Comparison of ENCODE assay signal across 21 mouse cellular contexts in the genomic region with DNA sequence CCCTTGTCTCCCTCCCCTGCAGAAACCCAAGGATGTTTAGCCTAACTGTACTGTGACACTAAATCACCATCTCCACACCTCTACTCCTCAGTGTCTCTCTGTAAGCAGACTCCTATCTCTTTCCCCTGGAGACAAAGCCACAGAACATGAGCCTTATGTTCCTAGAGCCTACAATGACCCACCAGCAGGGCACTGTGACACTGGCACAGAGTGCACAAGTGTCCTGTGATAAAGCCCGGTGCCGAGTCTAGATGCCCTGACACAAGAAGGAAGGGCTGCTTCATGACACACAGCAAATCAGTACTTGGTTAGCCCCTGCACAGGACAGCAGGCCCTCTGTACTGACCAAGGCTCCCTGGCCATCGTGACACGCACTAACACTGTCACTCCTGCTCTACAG.
DNase-seq lines count a peak whose midpoint lies in the region; ATAC-seq and TF ChIP-seq lines count a peak whose summit lies in the region.
"Had no signal": no experiment of that assay in that cellular context is flagged by ENCODE, and none has a peak within 500 bp of the region (broad histone marks: within the 10 kb centered on the region; RNA-seq: fewer than 3 reads in every experiment).

No protein-coding gene starts in this region.

- H3K9me3 ChIP-seq in midbrain, embryonic 10.5 days (replicated peaks): no peaks in the 10 kb centered on the region
- no peaks in the 10 kb centered on the region for H3K9me3 ChIP-seq in midbrain, postnatal 0 days (ENCODE audit: low read length)
- H3K9me3 ChIP-seq: embryonic facial prominence, embryonic 13.5 days; embryonic facial prominence, embryonic 15.5 days had no signal

- 96% methylated on average over 4 of the region's 4 CpGs for WGBS in midbrain, embryonic 10.5 days
- 90% methylated on average over 4 of the region's 4 CpGs for WGBS in midbrain, postnatal 0 days

- TF ChIP-seq CTCF in midbrain, postnatal 0 days (IDR thresholded peaks at IDR 0.05): no peak

- peak overlapping the region; percentile 42 for H3K27ac ChIP-seq in midbrain, embryonic 10.5 days (replicated peaks)
- no peak overlapping the region for H3K27ac ChIP-seq in midbrain, postnatal 0 days (ENCODE audit: low read depth, low read length)
- H3K27ac ChIP-seq: embryonic facial prominence, embryonic 13.5 days; embryonic facial prominence, embryonic 15.5 days had no signal

- intact Hi-C loops in heart, postnatal 14 days (cut with DNase I): no loop called here

- no peak overlapping the region for H3K9ac ChIP-seq in midbrain, postnatal 0 days (replicated peaks; ENCODE audit: low read length, poor library complexity, severe bottlenecking)
- H3K9ac ChIP-seq: embryonic facial prominence, embryonic 13.5 days; embryonic facial prominence, embryonic 15.5 days had no signal

- peaks cover 28% of the 10 kb centered on the region for H3K4me1 ChIP-seq in midbrain, embryonic 10.5 days
- H3K4me1 ChIP-seq in midbrain, postnatal 0 days (ENCODE audit: insufficient read depth, low read length): no peaks in the 10 kb centered on the region

- DNase-seq in heart, adult 11 months: peak; percentile 77
- DNase-seq in heart, postnatal 14 days: no peak
- DNase-seq in midbrain, embryonic 10.5 days (ENCODE audit: low spot score): no peak
- DNase-seq in midbrain, postnatal 0 days (ENCODE audit: low spot score): no peak
- DNase-seq in ovary, postnatal 36 days (ENCODE audit: low spot score): peak; percentile 54
- DNase-seq in ovary, postnatal 10 days (ENCODE audit: low spot score): no peak
- DNase-seq: adrenal gland, adult 2 months; adrenal gland, postnatal 10 days; adrenal gland, postnatal 25 days; cerebellum, adult 11 months; cerebellum, adult 18-20 months; cerebellum, adult 8-10 months; cerebellum, adult 9-11 months; cerebellum, postnatal 14 days; cerebellum, postnatal 36 days; embryo, embryonic 11 days had no signal

- H3K27me3 ChIP-seq in midbrain, embryonic 10.5 days (ENCODE audit: low read depth, poor library complexity, severe bottlenecking): 0 out of 2 replicates have a peak, but pooled peaks cover 6% of the 10 kb centered on the region
- H3K27me3 ChIP-seq in midbrain, postnatal 0 days (ENCODE audit: insufficient read depth, low read length): no peaks in the 10 kb centered on the region
- H3K27me3 ChIP-seq: embryonic facial prominence, embryonic 13.5 days; embryonic facial prominence, embryonic 15.5 days had no signal

- no peak overlapping the region for H3K4me2 ChIP-seq in midbrain, postnatal 0 days (ENCODE audit: low read depth, low read length, poor library complexity, severe bottlenecking)
- H3K4me2 ChIP-seq: embryonic facial prominence, embryonic 13.5 days; embryonic facial prominence, embryonic 15.5 days had no signal

- H3K4me3 ChIP-seq in midbrain, embryonic 10.5 days: no peak overlapping the region
- no peak overlapping the region for H3K4me3 ChIP-seq in midbrain, postnatal 0 days (ENCODE audit: low read depth, low read length)
- H3K4me3 ChIP-seq: embryonic facial prominence, embryonic 13.5 days; embryonic facial prominence, embryonic 15.5 days; erythroblast, embryonic 14.5 days had no signal

- H3K36me3 ChIP-seq in midbrain, embryonic 10.5 days: no peaks in the 10 kb centered on the region
- no peaks in the 10 kb centered on the region for H3K36me3 ChIP-seq in midbrain, postnatal 0 days (ENCODE audit: insufficient read depth, low read length)
- H3K36me3 ChIP-seq: embryonic facial prominence, embryonic 13.5 days; embryonic facial prominence, embryonic 15.5 days had no signal

- ATAC-seq in midbrain, postnatal 0 days (ENCODE audit: low FRiP score): no peak
- ATAC-seq: forebrain, embryonic 14.5 days; forebrain, embryonic 16.5 days had no signal

Comparison
In these comparisons a context has a peak if more than half of its experiments do, and no peak if none do; other contexts are left out.
1. DNase-seq: peak in heart, adult 11 months (single experiment) and ovary, postnatal 36 days (single experiment); none in heart, postnatal 14 days (0 of 2), midbrain, embryonic 10.5 days (single experiment), midbrain, postnatal 0 days (single experiment) and ovary, postnatal 10 days (single experiment).